Mouse (Mus musculus) erythroblast, embryonic 14.5 days (primary cell): ENCODE data around the gene Ccl8.

ENCODE experiments used
- GATA1 ChIP-seq: IDR thresholded peaks from 2 replicates; pipeline ENCODE4 v1.6.1; 2012; ENCODE audit warnings: low read length, inconsistent platforms, mixed read lengths
- TAL1 ChIP-seq: IDR thresholded peaks from 3 replicates; pipeline ENCODE4 v1.6.1; 2012; ENCODE audit warnings: low read length, inconsistent platforms, mixed read lengths

DNA sequence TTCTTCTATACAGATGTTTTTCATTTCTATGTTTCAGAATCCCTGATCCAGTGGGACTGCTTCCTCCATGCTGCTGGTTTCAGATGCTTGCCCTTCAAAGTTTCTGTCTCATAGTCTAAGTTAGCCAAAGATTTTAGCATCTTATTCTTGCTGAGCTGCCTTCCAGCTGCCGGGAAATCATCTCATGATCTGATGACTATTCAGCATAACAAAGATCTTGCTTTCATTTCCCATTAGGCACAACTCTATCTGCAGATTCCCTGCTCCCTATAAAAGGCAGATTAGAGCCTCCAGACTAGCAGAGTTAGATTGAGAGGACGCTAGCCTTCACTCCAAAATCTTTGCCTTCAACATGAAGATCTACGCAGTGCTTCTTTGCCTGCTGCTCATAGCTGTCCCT, at the start of gene Ccl8:
- TF ChIP-seq TAL1 (no peak), GATA1 (no peak)
